Mouse (Mus musculus) lung, adult 2 months (tissue): ENCODE measurements at regions not wholly inside any gene's neighbourhood (a gene's known extent, or its start where the extent isn't known, plus 50 kb on each side); places are given as distances from the start of the nearest gene placed in this dataset.

Experiments
- CTCF ChIP-seq: fragments of 200-500 bp; IDR thresholded peaks from 2 replicates; pipeline ENCODE4 v1.5.1; 2011; ENCODE audit warnings: mild to moderate bottlenecking, low read length, control low read depth; ENCODE audit not compliant: insufficient read depth
- POLR2A ChIP-seq: fragments of 200-500 bp; IDR thresholded peaks from 2 replicates; pipeline ENCODE4 v1.6.1; 2011; ENCODE audit warnings: low read depth, mild to moderate bottlenecking, control low read depth, low read length, borderline replicate concordance; ENCODE audit errors: extremely low read depth

DNA sequence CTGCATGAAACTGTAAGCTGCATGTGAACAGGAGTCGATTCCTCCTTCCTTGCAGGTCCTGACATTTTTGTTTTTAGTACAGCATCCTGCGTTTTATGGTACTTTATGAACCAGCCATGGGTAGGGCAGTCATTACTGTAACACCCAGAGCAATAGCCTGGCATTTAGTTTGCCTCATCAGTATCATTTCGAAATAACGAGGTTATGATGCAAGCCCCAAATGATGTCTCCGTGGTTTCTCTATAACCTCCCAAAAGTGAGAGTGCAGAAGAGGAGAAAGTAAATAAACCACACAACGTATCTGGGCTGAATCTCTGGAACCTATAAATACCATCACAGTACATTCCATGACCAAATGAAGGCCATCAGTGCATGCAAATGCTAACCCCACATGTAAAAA lies 265.3 kb upstream of the Tenm3 start:
- TF ChIP-seq POLR2A (no peak), CTCF (no peak)
